Mouse (Mus musculus): ENCODE data around the gene Lefty1. TPM values are rescaled to one million over a fixed set of nuclear protein-coding genes. Genes with fewer than 3 reads are reported as not detected.

Lefty1 gene
- polyA plus RNA-seq, 1 experiment from 2014 or later: 6.1 TPM

DNA sequence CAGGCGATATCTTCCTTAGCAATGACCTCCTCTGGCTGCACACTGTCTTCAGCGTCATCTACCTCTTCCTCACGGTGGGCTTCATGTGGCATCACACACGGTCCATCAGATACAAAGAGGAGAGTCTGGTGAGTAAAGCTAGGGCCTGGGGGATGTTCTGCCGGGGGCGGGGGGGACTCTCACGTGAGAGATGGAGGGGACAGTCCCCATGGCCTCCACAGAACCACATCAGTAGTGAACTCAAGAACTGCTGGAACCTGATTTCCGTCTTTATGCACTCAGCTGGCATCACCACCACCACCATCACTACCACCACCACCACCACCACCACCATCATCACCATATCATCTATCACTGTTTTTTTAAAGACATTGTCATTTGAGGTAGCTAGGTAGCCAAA lies 21.6 kb downstream of the Lefty1 start:
- Histone ChIP-seq H3K4me2 (replicated peaks; ENCODE audit: low read depth) (no peak overlapping the region), H3K27me3 (ENCODE audit: control insufficient read depth, insufficient read depth, low read length) (no peaks in the 10 kb centered on the region), H3K4me3 (ENCODE audit: low read depth, low read length) (no peak overlapping the region), H3K9me3 (ENCODE audit: control insufficient read depth, low read length) (no peaks in the 10 kb centered on the region), H3K9ac (ENCODE audit: low read length) (no peak overlapping the region), H3K4me1 (replicated peaks; ENCODE audit: control insufficient read depth, insufficient read depth) (no peaks in the 10 kb centered on the region), H3K36me3 (ENCODE audit: control insufficient read depth, insufficient read depth, low read length) (peaks cover 38% of the 10 kb centered on the region), H3K27ac (replicated peaks) (no peak overlapping the region)
- TF ChIP-seq CTCF (IDR thresholded peaks at IDR 0.05; ENCODE audit: low read depth) (no peak), EP300 (optimal IDR thresholded peaks at IDR 0.05) (no peak)
- ATAC-seq (ENCODE audit: low FRiP score, low TSS enrichment): no peak
- WGBS: 94% methylated on average over 8 of the region's 8 CpGs
- no peak for DNase-seq (ENCODE audit: low spot score)

DNA sequence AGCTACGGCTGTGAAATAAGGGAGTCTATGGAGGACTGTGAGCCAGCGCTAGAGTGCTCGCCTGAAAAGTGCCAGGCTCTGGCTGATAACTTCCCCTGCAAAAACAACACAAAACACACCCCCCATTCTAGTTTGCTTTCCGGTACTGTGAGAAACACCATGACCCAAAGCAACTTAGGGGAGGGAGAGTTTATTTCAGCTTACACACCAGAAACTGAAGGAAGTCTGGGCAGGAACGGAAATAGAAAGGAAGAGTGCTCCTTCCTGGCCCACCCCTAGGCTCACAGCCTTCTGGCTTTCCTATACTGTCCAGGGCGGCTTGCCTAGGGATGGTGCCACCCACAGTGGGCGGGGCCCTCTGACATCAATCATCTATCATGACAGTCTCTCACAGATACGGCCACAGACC lies 22.2 kb downstream of the Lefty1 start:
- no peaks in the 10 kb centered on the region for H3K27me3 ChIP-seq (ENCODE audit: control insufficient read depth, insufficient read depth, low read length)
- peaks cover 38% of the 10 kb centered on the region for H3K36me3 ChIP-seq (ENCODE audit: control insufficient read depth, insufficient read depth, low read length)
- H3K4me3 ChIP-seq (ENCODE audit: low read depth, low read length): no peak overlapping the region
- H3K9me3 ChIP-seq (ENCODE audit: control insufficient read depth, low read length): no peaks in the 10 kb centered on the region
- 65% methylated on average over 8 of the region's 8 CpGs for WGBS
- H3K4me2 ChIP-seq (replicated peaks; ENCODE audit: low read depth): no peak overlapping the region
- ATAC-seq (ENCODE audit: low FRiP score, low TSS enrichment): peak; percentile 39
- TF ChIP-seq CTCF (IDR thresholded peaks at IDR 0.05; ENCODE audit: low read depth): no peak
- TF ChIP-seq EP300 (optimal IDR thresholded peaks at IDR 0.05): no peak
- H3K4me1 ChIP-seq (replicated peaks; ENCODE audit: control insufficient read depth, insufficient read depth): no peaks in the 10 kb centered on the region
- H3K27ac ChIP-seq (replicated peaks): no peak overlapping the region
- H3K9ac ChIP-seq (ENCODE audit: low read length): no peak overlapping the region
- no peak for DNase-seq (ENCODE audit: low spot score)

GRCm38 (mm10) chr1:180957989-180958388 lies 23.2 kb downstream of the Lefty1 start:
- no peak overlapping the region for H3K9ac ChIP-seq (ENCODE audit: low read length)
- TF ChIP-seq CTCF (IDR thresholded peaks at IDR 0.05; ENCODE audit: low read depth) (no peak), EP300 (optimal IDR thresholded peaks at IDR 0.05) (no peak)
- 70% methylated on average over 3 of the region's 3 CpGs for WGBS

DNA sequence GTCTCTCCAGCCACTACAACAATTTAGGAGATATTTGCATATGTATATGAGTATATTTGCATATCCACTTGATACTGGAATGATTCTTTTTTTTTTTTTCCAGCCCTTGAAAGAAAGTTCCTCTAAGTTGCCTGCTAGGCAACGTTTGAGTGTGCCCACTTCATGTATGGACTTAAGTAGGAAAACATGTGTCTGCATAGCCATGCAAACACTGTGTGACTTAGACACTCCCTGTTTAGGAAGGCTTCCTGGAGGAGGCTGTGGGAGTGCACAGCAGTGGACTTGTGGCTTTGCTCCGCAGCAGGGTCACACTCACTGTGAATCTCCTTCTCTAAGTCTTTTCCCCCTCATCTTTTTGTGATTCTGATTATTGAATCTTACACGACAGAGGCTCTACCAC lies 24.0 kb downstream of the Lefty1 start:
- TF ChIP-seq CTCF (IDR thresholded peaks at IDR 0.05; ENCODE audit: low read depth): no peak
- TF ChIP-seq EP300 (optimal IDR thresholded peaks at IDR 0.05): no peak
- ATAC-seq (ENCODE audit: low FRiP score, low TSS enrichment): no peak
- WGBS: 77% methylated on average over 3 of the region's 3 CpGs
- 0 out of 2 replicates have a peak overlapping the region, but pooled peaks have one; percentile 4 for H3K27ac ChIP-seq (replicated peaks)
- H3K36me3 ChIP-seq (ENCODE audit: control insufficient read depth, insufficient read depth, low read length): peaks cover 45% of the 10 kb centered on the region
- no peak overlapping the region for H3K4me3 ChIP-seq (ENCODE audit: low read depth, low read length)
- H3K9me3 ChIP-seq (ENCODE audit: control insufficient read depth, low read length): no peaks in the 10 kb centered on the region
- no peak overlapping the region for H3K4me2 ChIP-seq (replicated peaks; ENCODE audit: low read depth)
- H3K9ac ChIP-seq (ENCODE audit: low read length): no peak overlapping the region
- no peak for DNase-seq (ENCODE audit: low spot score)
- no peaks in the 10 kb centered on the region for H3K27me3 ChIP-seq (ENCODE audit: control insufficient read depth, insufficient read depth, low read length)
- no peaks in the 10 kb centered on the region for H3K4me1 ChIP-seq (replicated peaks; ENCODE audit: control insufficient read depth, insufficient read depth)

More at GRCm38 (mm10) chr1:180957989-180958388, 23.2 kb downstream of the Lefty1 start:
- Histone ChIP-seq H3K27ac (replicated peaks) (no peak overlapping the region), H3K4me3 (ENCODE audit: low read depth, low read length) (no peak overlapping the region), H3K27me3 (ENCODE audit: control insufficient read depth, insufficient read depth, low read length) (no peaks in the 10 kb centered on the region), H3K9me3 (ENCODE audit: control insufficient read depth, low read length) (no peaks in the 10 kb centered on the region), H3K36me3 (ENCODE audit: control insufficient read depth, insufficient read depth, low read length) (peaks cover 41% of the 10 kb centered on the region), H3K4me2 (replicated peaks; ENCODE audit: low read depth) (no peak overlapping the region), H3K4me1 (replicated peaks; ENCODE audit: control insufficient read depth, insufficient read depth) (no peaks in the 10 kb centered on the region)
- DNase-seq (ENCODE audit: low spot score) (peak; percentile 73), ATAC-seq (ENCODE audit: low FRiP score, low TSS enrichment) (peak; percentile 78)

GRCm38 (mm10) chr1:180965786-180966185 lies 31.0 kb downstream of the Lefty1 start:
- Histone ChIP-seq H3K9ac (ENCODE audit: low read length) (no peak overlapping the region), H3K27me3 (ENCODE audit: control insufficient read depth, insufficient read depth, low read length) (no peaks in the 10 kb centered on the region), H3K36me3 (ENCODE audit: control insufficient read depth, insufficient read depth, low read length) (peaks cover 45% of the 10 kb centered on the region), H3K9me3 (ENCODE audit: control insufficient read depth, low read length) (no peaks in the 10 kb centered on the region), H3K4me1 (replicated peaks; ENCODE audit: control insufficient read depth, insufficient read depth) (no peaks in the 10 kb centered on the region), H3K4me2 (replicated peaks; ENCODE audit: low read depth) (no peak overlapping the region), H3K4me3 (ENCODE audit: low read depth, low read length) (no peak overlapping the region), H3K27ac (replicated peaks) (peak overlapping the region; percentile 53)
- WGBS: 66% methylated on average over 3 of the region's 3 CpGs
- TF ChIP-seq CTCF (IDR thresholded peaks at IDR 0.05; ENCODE audit: low read depth) (no peak), EP300 (optimal IDR thresholded peaks at IDR 0.05) (no peak)
- DNase-seq (ENCODE audit: low spot score) (no peak), ATAC-seq (ENCODE audit: low FRiP score, low TSS enrichment) (peak; percentile 54)

DNA sequence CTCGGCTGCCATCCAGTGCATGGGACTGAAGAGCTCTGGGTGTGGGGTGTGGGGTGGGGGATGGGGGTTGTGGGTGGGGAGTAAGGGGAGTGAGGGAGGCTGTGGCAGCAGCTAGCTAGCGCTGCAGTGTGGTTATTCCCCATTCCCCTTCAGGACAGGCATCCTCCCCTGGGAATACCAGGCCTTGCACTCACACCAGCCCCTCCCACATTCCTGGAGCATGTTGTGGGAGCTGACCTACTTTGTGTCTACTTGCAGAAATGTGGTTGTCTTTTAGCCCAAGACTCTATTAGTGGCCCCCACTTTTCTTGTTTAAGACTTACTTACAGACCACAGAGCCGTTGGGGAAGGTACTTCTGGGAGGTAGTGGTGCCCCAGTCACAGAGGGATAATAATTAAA lies 31.7 kb downstream of the Lefty1 start:
- H3K36me3 ChIP-seq (ENCODE audit: control insufficient read depth, insufficient read depth, low read length): peaks cover 41% of the 10 kb centered on the region
- H3K4me1 ChIP-seq (replicated peaks; ENCODE audit: control insufficient read depth, insufficient read depth): no peaks in the 10 kb centered on the region
- ATAC-seq (ENCODE audit: low FRiP score, low TSS enrichment): no peak; the same call in 1 of the 2 replicates
- H3K27ac ChIP-seq (replicated peaks): no peak overlapping the region
- H3K4me3 ChIP-seq (ENCODE audit: low read depth, low read length): no peak overlapping the region
- H3K9ac ChIP-seq (ENCODE audit: low read length): no peak overlapping the region
- H3K4me2 ChIP-seq (replicated peaks; ENCODE audit: low read depth): no peak overlapping the region
- no peak for DNase-seq (ENCODE audit: low spot score)
- 54% methylated on average over 3 of the region's 3 CpGs for WGBS
- no peaks in the 10 kb centered on the region for H3K27me3 ChIP-seq (ENCODE audit: control insufficient read depth, insufficient read depth, low read length)
- H3K9me3 ChIP-seq (ENCODE audit: control insufficient read depth, low read length): no peaks in the 10 kb centered on the region
- no peak for TF ChIP-seq EP300 (optimal IDR thresholded peaks at IDR 0.05)
- TF ChIP-seq CTCF (IDR thresholded peaks at IDR 0.05; ENCODE audit: low read depth): no peak
